Mouse (Mus musculus) embryonic facial prominence, embryonic 11.5 days (tissue): Measurements from ENCODE around the gene Acot8. TPM values are rescaled to one million over a fixed set of nuclear protein-coding genes. Genes with fewer than 3 reads are reported as not detected.

Experiments used
- ATAC-seq: fragments of 200-750 bp; cut with Nextera tagmentation; replicated peaks from 2 replicates; pipeline ENCODE4 v1.8.0; 2017; ENCODE audit warnings: low read depth; ENCODE audit not compliant: insufficient number of reproducible peaks, low FRiP score, low TSS enrichment
- DNase-seq: peaks from one replicate; pipeline ENCODE4 v3.0.0-alpha.2; 2015; ENCODE audit warnings: low spot score
- H3K27ac ChIP-seq: fragments of 300-500 bp; sonication (generic); replicated peaks from 2 replicates; pipeline ENCODE4 v1.5.1; 2014; ENCODE audit warnings: mild to moderate bottlenecking, low read depth, low read length, control low read depth
- H3K27me3 ChIP-seq: fragments of 300-500 bp; sonication (generic); 2 replicates; pipeline ENCODE4 v1.6.1; 2014; ENCODE audit warnings: mild to moderate bottlenecking, low read length, moderate library complexity, mixed read lengths; ENCODE audit not compliant: control insufficient read depth, insufficient read depth
- H3K36me3 ChIP-seq: fragments of 300-500 bp; sonication (generic); replicated peaks from 2 replicates; pipeline ENCODE4 v1.6.1; 2014; ENCODE audit warnings: low read depth, mild to moderate bottlenecking, low read length, moderate library complexity, mixed read lengths; ENCODE audit not compliant: control insufficient read depth, insufficient read depth
- H3K4me1 ChIP-seq: fragments of 300-500 bp; sonication (generic); 2 replicates; pipeline ENCODE4 v1.6.1; 2014; ENCODE audit warnings: low read length, mixed read lengths; ENCODE audit not compliant: control insufficient read depth, insufficient read depth
- H3K4me2 ChIP-seq: fragments of 300-500 bp; sonication (generic); 2 replicates; pipeline ENCODE4 v1.6.1; 2014; ENCODE audit warnings: low read depth, mild to moderate bottlenecking, control low read depth, low read length, moderate library complexity
- H3K4me3 ChIP-seq: fragments of 300-500 bp; sonication (generic); 2 replicates; pipeline ENCODE4 v1.5.1; 2014; ENCODE audit warnings: low read depth, low read length, control low read depth
- H3K9ac ChIP-seq: fragments of 300-500 bp; sonication (generic); replicated peaks from 2 replicates; pipeline ENCODE4 v1.6.1; 2014; ENCODE audit warnings: mild to moderate bottlenecking, control low read depth, low read length
- H3K9me3 ChIP-seq: fragments of 300-500 bp; sonication (generic); replicated peaks from 2 replicates; pipeline ENCODE4 v1.6.1; 2016; ENCODE audit warnings: mild to moderate bottlenecking, low read length, inconsistent platforms, mixed read lengths; ENCODE audit not compliant: control insufficient read depth
- WGBS: fragments of 180-500 bp; shearing (Covaris S2); extraction: QIAGEN DNeasy Blood & Tissue Kit; methylation state at CpG from one replicate; pipeline ENCODE4 v1.1.7; 2014; 5-methylcytosine and 5-hydroxymethylcytosine counted together
- polyA plus RNA-seq: library from polyadenylated mRNA; unstranded; fragments of >200 nt; fragmentation: Nextera tagmentation; extraction: Ambion mirVana; gene quantifications from 2 replicates; pipeline ENCODE4 v1.2.1, GENCODE M21; 2014

Gene Acot8
- polyA plus RNA-seq, 1 experiment from 2014 or later, result 9.6 TPM

DNA sequence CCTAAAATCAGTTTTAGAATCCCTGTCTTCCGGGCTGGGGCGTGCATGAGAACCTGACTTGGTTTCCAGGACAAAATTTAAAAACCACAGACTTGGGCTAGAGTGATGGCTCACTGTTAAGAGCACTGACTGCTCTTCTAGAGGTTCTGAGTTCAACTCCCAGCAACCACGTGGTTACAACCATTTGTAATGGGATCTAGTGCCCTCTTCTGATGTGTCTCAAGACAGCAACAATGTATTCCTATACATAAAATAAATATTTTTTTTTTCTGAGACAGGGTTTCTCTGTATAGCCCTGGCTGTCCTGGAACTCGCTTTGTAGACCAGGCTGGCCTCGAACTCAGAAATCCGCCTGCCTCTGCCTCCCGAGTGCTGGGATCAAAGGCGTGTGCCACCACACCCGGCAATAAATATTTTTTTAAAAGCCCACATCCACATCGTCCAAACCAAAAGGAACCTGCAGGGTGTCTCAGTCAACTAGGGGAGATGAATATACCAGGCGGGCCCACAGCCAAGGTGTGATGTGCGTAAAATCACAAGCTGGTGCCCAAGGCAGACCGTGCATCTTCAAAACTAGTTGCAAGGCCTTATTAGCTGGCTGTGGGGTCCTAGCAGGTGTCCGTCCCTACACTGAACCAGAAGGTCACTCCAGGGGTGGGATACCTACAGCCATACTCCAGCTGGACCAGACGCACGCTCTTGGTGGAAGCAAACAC is 27.5 kb upstream of the Acot8 start:
- Histone ChIP-seq H3K4me3 (peak overlapping the region; percentile 75), H3K9ac (peak overlapping the region; percentile 83), H3K27ac (no peak overlapping the region), H3K36me3 (no peaks in the 10 kb centered on the region; the same call in none of the 2 replicates), H3K4me2 (peak overlapping the region; percentile 99), H3K27me3 (no peaks in the 10 kb centered on the region), H3K4me1 (peaks cover 7% of the 10 kb centered on the region; the same call in 1 of the 2 replicates), H3K9me3 (no peaks in the 10 kb centered on the region)
- DNase-seq (no peak), ATAC-seq (no peak)
- 65% methylated on average over 16 of the region's 16 CpGs for WGBS

DNA sequence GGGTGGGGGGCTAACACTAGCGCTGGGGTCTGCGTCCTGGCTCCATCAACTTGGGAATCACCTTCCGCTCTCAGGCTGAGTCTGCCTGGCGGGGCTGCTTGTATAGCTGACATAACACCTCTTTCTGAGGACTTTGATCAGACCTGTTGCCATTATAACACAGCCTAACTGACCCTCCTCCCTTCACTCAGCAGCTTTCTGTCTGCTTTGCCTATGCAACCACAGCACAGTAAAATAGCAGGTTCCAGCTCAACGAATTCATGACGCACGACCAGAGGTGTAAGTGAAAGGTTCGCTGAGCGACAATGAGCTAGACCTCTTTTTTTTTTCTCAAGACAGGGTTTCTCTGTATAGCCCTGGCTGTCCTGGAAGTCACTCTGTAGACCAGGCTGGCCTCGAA is 26.3 kb upstream of the Acot8 start:
- no peaks in the 10 kb centered on the region for H3K27me3 ChIP-seq
- no peak overlapping the region for H3K4me2 ChIP-seq
- ATAC-seq, result no peak
- peaks cover 7% of the 10 kb centered on the region; the same call in 1 of the 2 replicates for H3K4me1 ChIP-seq
- H3K27ac ChIP-seq, result no peak overlapping the region
- no peak for DNase-seq
- WGBS, result 86% methylated on average over 10 of the region's 10 CpGs
- no peak overlapping the region for H3K4me3 ChIP-seq
- H3K9ac ChIP-seq, result no peak overlapping the region
- no peaks in the 10 kb centered on the region for H3K9me3 ChIP-seq
- no peaks in the 10 kb centered on the region; the same call in none of the 2 replicates for H3K36me3 ChIP-seq

DNA sequence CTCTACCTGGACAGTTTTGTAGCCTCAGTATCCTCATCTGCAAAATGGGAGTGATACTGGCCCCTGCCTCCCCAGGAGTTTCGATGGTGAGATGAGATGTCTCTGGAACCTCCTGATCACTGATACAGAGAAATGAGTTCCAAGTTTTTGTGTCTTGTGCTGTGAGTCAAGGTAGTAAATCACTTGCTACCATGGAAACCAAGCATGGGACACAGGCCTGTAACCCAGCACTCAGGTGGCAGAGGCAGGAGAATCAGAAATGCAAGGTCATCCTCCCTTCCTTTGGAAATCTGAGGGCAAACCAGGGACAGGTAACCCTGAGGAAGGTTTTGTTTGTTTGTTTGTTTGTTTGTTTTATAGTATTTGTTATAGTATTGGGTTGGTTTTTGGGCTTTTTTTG is 24.4 kb upstream of the Acot8 start:
- Histone ChIP-seq H3K9me3 (no peaks in the 10 kb centered on the region), H3K27ac (no peak overlapping the region), H3K36me3 (no peaks in the 10 kb centered on the region; the same call in none of the 2 replicates), H3K4me1 (no peaks in the 10 kb centered on the region), H3K27me3 (no peaks in the 10 kb centered on the region), H3K9ac (no peak overlapping the region), H3K4me2 (no peak overlapping the region), H3K4me3 (no peak overlapping the region)
- ATAC-seq (no peak), DNase-seq (no peak)
- WGBS, result 93% methylated on average over 1 of the region's 1 CpGs

DNA sequence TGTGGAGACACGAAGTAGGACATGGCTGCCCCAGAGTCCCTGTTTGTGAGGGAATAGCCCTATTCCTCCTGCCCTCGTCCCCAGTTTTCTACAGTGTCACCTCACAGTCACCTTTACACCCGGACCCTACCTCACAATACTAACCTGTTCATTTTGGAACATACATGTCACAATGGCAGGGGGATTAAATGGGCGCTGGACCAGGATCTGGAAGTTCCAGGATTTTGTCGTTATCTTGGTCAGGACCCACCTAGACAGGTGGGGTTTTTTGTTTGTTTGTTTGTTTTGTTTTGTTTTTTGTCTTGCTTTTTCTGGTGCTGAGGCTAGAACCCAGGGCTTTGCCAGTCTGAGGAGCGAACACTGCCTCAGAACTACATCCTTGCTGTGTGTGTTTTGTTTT is 23.8 kb upstream of the Acot8 start, which contains the start of gene Spata25:
TSS of gene Spata25 (minus strand) at position 101 of the 400 bp plus-strand sequence.
- no peaks in the 10 kb centered on the region for H3K27me3 ChIP-seq
- no peak within 1 kb of the TSS for H3K9ac ChIP-seq
- WGBS, result 83% methylated on average over 6 of the region's 6 CpGs
- no peak within 1 kb of the TSS for H3K27ac ChIP-seq
- no peaks in the 10 kb centered on the region; the same call in none of the 2 replicates for H3K36me3 ChIP-seq
- H3K4me1 ChIP-seq, result no peaks in the 10 kb centered on the region
- no peak within 1 kb of the TSS for H3K4me2 ChIP-seq
- no peaks in the 10 kb centered on the region for H3K9me3 ChIP-seq
- no peak within 1 kb of the TSS for H3K4me3 ChIP-seq
- ATAC-seq (no peak), DNase-seq (no peak)

DNA sequence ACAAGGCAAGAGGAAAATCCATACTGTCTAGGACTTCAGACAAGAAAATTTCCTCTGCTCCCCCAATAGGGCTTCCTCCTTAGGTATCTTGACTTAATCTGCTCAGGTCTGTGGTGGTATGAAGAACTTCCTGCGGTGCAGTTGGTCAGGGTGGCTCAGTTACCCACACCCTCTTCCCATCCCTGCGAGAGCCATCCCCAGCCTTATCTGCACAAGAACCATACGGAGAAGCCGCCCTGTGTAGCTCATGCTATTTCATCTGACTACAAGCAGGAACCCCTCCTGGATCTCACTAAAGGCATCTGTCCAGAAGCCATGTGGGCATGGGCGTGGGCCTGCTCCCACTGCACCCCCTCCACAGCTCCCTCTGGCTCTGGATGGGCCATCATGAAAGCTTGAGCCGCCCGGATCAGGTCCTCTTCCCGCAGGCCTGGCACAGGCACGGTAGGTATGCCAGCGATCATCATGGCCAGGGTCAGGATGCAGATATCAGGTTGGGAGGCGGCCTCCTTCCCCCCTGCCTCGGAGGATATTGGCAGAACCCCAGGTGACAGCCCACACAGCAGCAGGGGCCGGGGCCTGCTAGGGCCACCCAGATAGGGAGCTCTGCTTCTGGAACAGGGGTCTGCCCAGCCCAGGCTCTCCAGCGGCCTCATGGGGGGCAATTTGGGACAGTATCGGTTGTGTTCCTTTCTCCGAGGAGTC is 22.6 kb upstream of the Acot8 start:
- Histone ChIP-seq H3K9ac (no peak overlapping the region), H3K27me3 (no peaks in the 10 kb centered on the region), H3K9me3 (no peaks in the 10 kb centered on the region), H3K4me1 (no peaks in the 10 kb centered on the region), H3K27ac (no peak overlapping the region), H3K36me3 (no peaks in the 10 kb centered on the region; the same call in none of the 2 replicates), H3K4me2 (no peak overlapping the region), H3K4me3 (no peak overlapping the region)
- DNase-seq, result no peak
- ATAC-seq, result no peak
- 92% methylated on average over 15 of the region's 16 CpGs for WGBS

DNA sequence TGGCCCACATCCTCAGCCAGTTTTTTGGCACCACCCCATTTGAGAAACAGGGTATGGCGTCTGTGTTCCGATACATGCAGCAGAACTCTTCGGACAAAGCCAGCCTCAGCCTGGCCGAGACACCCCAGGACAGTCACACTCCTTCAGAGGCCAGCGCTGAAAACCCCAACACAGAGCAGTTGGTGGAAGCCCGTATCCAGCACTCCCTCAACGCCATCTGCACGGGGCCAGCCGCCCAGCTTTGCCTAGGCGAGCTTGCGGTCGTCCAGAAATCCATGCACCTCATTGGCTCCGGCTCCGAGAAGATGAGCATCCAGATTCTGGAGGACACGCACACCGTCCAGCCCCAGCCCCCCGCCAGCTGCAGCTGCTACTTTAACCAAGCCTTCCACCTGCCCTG is 20.8 kb upstream of the Acot8 start:
- no peaks in the 10 kb centered on the region for H3K27me3 ChIP-seq
- 94% methylated on average over 17 of the region's 17 CpGs for WGBS
- no peak for ATAC-seq
- H3K4me1 ChIP-seq, result no peaks in the 10 kb centered on the region
- H3K9ac ChIP-seq, result no peak overlapping the region
- H3K4me2 ChIP-seq, result no peak overlapping the region
- H3K36me3 ChIP-seq, result no peaks in the 10 kb centered on the region; the same call in none of the 2 replicates
- no peak overlapping the region for H3K4me3 ChIP-seq
- H3K9me3 ChIP-seq, result no peaks in the 10 kb centered on the region
- no peak for DNase-seq
- no peak overlapping the region for H3K27ac ChIP-seq

DNA sequence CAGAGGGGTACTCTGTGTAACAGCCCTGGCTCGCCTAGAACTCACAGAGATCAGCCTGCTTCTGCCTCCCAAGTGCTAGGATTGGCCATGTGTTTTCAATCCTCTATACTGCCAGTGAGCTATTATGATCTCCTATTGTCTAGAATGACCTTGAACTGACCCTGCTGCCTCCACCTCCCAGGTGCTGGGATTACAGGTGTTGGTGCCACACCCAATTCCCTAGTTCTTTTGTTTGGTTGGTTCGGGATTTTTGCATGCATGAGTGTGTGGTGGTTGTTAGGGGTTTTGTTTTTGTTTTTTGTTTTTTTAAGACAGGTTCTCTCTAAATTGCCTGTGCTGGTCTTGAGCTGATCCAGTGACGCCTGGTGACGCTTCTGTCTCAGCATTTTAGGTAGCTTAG is 19.3 kb upstream of the Acot8 start:
- ATAC-seq, result no peak
- Histone ChIP-seq H3K36me3 (no peaks in the 10 kb centered on the region; the same call in none of the 2 replicates), H3K27ac (no peak overlapping the region), H3K9ac (no peak overlapping the region), H3K4me2 (no peak overlapping the region), H3K4me1 (no peaks in the 10 kb centered on the region), H3K4me3 (no peak overlapping the region), H3K27me3 (no peaks in the 10 kb centered on the region), H3K9me3 (no peaks in the 10 kb centered on the region)
- WGBS, result 90% methylated on average over 4 of the region's 4 CpGs
- no peak for DNase-seq

DNA sequence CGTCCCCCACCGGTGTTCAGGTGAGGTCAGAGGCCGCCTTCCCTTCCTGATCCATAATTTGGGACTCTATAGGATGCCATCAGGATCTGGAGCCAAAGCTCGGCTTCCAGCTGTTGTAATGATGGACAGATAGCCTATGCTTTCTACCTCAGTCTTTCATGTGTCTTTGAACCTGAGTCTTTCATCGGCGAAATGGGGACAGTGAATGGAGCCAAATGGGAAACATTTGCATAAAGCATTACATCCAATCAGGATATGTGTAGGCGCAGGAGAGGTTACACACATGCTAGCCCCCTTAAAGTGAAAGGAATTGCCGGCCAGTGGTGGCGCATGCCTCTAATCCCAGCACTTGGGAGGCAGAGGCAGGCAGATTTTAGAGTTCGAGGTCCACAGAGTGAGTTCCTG is 18.5 kb upstream of the Acot8 start:
- peak overlapping the region; percentile 43 for H3K4me2 ChIP-seq
- WGBS, result 4% methylated on average over 10 of the region's 10 CpGs
- no peaks in the 10 kb centered on the region for H3K27me3 ChIP-seq
- H3K9ac ChIP-seq, result peak overlapping the region; percentile 61
- H3K9me3 ChIP-seq, result no peaks in the 10 kb centered on the region
- DNase-seq, result peak; percentile 66
- peak overlapping the region; percentile 60; the same call in 1 of the 2 replicates for H3K27ac ChIP-seq
- H3K4me3 ChIP-seq, result peak overlapping the region; percentile 65
- no peaks in the 10 kb centered on the region; the same call in none of the 2 replicates for H3K36me3 ChIP-seq
- H3K4me1 ChIP-seq, result no peaks in the 10 kb centered on the region
- peak; percentile 60 for ATAC-seq
